Mouse (Mus musculus): ENCODE data around the gene Doc2a.
"Not testable (repeated sequence)": the region's sequence is repeated elsewhere in the genome, so short reads cannot be mapped to it uniquely, and the experiment has no call there.

Doc2a gene

DNA sequence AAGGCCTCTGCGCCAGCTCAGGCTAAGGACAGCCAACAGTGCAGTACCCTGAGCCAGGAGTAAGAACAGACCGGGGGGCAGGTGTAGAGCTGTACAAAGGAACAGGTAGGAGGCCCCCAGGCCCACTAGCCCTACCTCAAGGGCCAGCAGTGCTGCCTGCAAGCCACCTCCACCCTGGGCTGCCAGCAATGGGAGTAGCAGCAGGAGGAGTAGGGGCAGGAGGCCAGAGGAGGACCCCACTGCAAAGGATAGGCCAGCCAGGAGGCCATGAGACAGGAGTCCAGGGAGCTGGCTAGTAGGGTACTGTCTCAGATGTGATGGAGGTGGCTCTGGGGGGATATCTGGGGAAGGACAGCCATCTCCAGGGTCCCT, 23.3 kb downstream of the Doc2a start:
- DNase-seq: no peak

GRCm38 (mm10) chr7:126877239-126877638, 30.0 kb downstream of the Doc2a start:
- no peak for DNase-seq

GRCm38 (mm10) chr7:126881040-126881439, 33.8 kb downstream of the Doc2a start:
- DNase-seq: peak in 1 of 2 experiments; percentile 55

DNA sequence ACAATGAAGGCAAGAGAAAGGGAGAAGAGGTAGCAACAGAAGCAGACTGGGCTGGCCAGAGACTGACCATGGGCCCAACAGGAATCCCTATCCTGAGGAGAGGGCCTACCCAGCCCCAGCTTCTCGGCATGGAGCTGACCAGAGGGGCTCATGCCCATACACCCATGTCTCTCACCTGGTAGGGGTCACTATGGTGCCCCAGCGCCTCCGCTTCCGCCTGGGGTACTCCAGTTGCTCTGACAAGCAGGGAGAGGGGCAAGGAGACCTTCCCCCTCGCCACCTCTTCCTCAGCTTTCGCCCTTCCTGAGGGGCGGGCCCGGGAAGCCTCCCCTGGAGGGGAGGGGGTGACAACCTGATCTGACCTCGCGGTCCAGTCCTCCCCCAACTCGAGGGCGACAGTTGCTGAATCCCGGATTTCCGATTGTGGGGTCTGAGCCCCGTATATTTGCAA, 36.5 kb downstream of the Doc2a start:
- peak; percentile 40 to 51 for DNase-seq

DNA sequence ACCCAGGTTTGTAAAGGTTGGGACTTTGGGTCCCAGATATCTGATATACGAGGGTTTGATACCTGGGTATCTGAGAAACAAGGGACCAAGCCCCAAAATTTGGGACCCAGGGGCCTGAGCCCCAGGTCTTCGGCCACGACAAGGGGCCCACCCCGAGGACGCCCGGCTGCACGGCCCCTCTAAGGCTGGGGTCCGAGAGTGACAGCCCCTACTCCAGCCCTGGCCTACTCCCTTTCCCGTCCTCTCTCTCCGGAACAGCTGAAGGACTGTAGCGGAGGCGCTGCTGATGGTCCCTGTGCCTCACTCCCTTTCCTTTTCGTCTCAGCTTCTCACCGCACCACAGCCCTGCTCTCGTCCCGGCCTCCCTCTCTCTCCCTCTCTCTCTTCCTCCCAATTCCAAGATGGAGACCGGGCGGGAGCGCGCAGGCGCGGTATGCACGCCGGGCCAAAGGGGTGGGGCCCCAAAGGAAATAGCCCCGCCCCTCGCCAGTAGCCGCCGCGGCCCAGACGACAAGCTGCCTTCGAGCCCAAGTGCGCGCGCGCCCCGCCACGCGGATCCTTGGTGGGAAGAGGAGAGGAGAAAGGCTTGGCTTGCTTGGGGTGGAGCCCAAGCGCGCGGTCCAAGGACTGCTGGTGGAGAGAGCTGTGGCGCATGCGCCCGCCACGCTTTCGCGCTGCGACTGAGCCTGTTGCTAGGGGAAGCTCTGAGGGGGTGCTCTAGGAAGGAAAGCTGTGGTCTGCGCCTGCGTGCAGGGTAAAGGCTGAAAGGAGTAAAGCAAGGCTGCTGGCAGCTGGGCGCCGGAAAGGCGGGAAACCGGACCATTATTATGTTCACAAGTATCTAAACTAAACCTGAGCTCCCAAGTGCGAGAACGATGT, 37.3 kb downstream of the Doc2a start, which contains the start of gene Taok2:
TSS of gene Taok2 (minus strand) at position 418 of the 879 bp plus-strand sequence.
- peak; percentile 98 to 99 for DNase-seq

DNA sequence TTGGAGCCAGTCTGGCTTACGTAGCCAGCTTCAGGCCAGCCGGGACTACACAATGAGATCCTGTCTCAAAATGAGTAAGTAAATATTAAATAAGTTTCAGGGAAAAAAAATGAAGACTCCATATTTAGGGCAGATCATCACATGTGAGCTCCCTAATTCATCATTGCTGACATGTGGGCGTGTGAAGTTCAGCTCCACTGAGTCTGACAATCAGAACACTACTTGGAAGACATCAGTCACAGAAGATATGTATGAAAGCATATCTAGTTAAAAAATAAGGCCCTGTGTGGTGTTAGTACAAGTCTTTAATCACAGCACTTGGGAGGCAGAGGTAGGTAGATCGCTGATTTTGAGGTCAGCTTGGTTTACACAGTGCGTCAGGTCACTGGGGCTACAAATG, 40.1 kb downstream of the Doc2a start:
- no peak for DNase-seq

GRCm38 (mm10) chr7:126888852-126889251, 41.6 kb downstream of the Doc2a start:
- DNase-seq: peak in 1 of 2 experiments; percentile 48

GRCm38 (mm10) chr7:126896912-126897311, 49.7 kb downstream of the Doc2a start:
- no peak for DNase-seq

- DNase-seq: peak in 1 of 2 experiments; percentile 34
Observed at GRCm38 (mm10) chr7:126897390-126898101, 50.3 kb downstream of the Doc2a start.

DNA sequence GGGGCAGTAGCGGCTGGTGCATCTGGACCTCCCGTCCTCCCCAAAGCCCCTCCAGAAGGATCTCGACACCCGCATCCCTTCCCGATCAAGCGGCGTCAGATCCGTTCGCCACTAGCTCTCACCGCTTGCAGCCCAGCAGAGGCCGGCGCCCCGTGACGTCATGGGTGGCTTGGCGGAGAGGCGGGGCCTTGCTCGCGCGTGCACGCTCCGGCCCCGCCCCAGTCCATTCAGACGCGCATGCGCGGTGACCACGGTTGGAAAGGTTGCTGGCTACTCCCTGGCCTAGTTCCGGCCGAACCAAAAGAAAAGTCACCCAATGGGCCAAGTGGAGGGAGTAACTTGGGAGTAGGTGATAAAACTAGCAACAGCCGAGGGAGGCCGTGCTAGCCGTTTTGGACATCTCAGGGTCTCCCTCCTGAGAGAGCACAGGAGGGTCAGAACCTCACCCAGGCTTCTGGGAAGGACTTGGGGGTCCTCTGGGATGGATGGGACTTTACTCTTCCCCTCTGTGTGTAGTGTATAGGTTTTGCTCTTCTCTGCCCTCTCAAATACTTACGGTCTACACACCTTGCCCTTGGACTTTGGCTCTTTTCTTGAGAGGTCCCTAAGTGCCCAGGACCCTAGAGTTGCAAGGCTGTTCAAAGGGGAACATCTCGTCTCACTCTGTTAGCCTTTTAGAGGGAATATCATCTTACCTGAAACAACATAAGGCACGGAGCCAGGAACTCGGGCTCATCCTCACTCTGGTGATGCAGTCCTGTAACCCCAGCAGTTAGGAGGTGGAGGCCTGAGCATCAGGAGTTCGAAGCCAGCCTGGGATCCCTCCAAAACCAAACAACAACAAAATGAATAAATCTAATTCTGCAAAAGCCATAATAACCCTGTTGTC, 51.1 kb downstream of the Doc2a start:
- DNase-seq: peak; percentile 99

DNA sequence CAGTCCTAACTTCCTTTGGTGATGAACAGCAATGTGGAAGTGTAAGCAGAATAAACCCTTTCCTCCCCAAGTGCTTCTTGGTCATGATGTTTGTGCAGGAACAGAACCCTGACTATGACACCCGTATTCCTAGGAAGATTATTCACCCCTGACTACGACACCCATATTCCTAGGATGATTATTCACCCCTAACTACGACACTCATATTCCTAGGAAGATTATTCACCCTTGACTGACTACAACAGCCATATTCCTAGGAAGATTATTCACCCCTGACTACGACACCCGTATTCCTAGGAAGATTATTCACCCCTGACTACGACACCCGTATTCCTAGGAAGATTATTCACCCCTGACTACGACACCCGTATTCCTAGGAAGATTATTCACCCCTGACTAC, 52.6 kb downstream of the Doc2a start:
- not testable (repeated sequence) for DNase-seq

Data from kidney, postnatal 4 days (tissue).